Mouse (Mus musculus): ENCODE measurements around the gene Tmie.

DNA sequence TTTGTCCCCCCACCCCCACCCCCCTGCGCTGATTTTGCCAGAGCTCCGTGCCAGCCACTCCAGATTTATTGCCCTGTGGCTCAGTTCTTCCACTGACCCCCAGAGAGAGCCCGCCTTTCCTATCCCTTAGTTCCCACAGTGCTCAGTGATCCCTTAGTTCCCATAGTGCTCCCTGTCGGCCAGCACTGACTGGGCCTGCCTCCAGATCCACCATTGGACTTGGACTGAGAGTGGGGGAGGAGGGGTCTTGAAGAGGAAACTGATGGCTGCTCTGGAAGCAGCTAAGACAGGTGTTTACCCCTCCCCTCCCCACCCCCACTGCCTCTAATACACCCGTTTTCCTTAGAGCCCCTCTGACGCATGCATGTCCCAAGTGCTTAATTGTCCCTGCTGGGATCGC is 16.1 kb upstream of the Tmie start:
- TF ChIP-seq CTCF (IDR thresholded peaks at IDR 0.05; ENCODE audit: extremely low read depth, insufficient read depth, low read length) (no peak), POLR2A (IDR thresholded peaks at IDR 0.05; ENCODE audit: extremely low read depth, insufficient read depth, low read length) (no peak)
